Mouse (Mus musculus) heart, postnatal 0 days (tissue): ENCODE measurements at regions not wholly inside any gene's neighbourhood (a gene's known extent, or its start where the extent isn't known, plus 50 kb on each side); places are given as distances from the start of the nearest gene placed in this dataset.

Experiments used
- CTCF ChIP-seq: IDR thresholded peaks from 2 replicates; pipeline ENCODE4 v1.5.1; 2016; ENCODE audit warnings: antibody characterized with exemption, control low read depth, low read depth
- EP300 ChIP-seq: IDR thresholded peaks from 2 replicates; pipeline ENCODE4 v1.6.1; 2016; ENCODE audit warnings: antibody characterized with exemption, low read depth

- TF ChIP-seq EP300 (no peak), CTCF (no peak)
Measured at GRCm38 (mm10) chr6:16732095-16732494, 166.1 kb downstream of the Tfec start.
